Mouse (Mus musculus): ENCODE measurements around the gene Nenf. TPM values are rescaled to one million over a fixed set of nuclear protein-coding genes. Genes with fewer than 3 reads are reported as not detected.

Gene Nenf
- polyA plus RNA-seq, 1 experiment from 2014 or later = 100 TPM

GRCm38 (mm10) chr1:191296445-191296844 is 21.5 kb downstream of the Nenf start:
- no peaks in the 10 kb centered on the region for H3K36me3 ChIP-seq
- H3K4me1 ChIP-seq = no peaks in the 10 kb centered on the region
- H3K9me3 ChIP-seq = no peaks in the 10 kb centered on the region
- no peak overlapping the region for H3K4me3 ChIP-seq
- no peak overlapping the region for H3K9ac ChIP-seq (replicated peaks)
- no peaks in the 10 kb centered on the region for H3K27me3 ChIP-seq
- ATAC-seq (replicated peaks) = no peak
- 72% methylated on average over 5 of the region's 5 CpGs for WGBS
- H3K4me2 ChIP-seq (replicated peaks) = no peak overlapping the region
- H3K27ac ChIP-seq (replicated peaks) = no peak overlapping the region

- WGBS = 47% methylated on average over 3 of the region's 3 CpGs
- no peak for ATAC-seq (replicated peaks)
- no peak overlapping the region for H3K27ac ChIP-seq (replicated peaks)
- no peak overlapping the region for H3K4me2 ChIP-seq (replicated peaks)
- H3K27me3 ChIP-seq = no peaks in the 10 kb centered on the region
- H3K9ac ChIP-seq (replicated peaks) = no peak overlapping the region
- no peak overlapping the region for H3K4me3 ChIP-seq
- no peaks in the 10 kb centered on the region for H3K36me3 ChIP-seq
- no peaks in the 10 kb centered on the region for H3K4me1 ChIP-seq
- H3K9me3 ChIP-seq = no peaks in the 10 kb centered on the region
These were observed 22.2 kb downstream of the Nenf start for GRCm38 (mm10) chr1:191295784-191296183.

DNA sequence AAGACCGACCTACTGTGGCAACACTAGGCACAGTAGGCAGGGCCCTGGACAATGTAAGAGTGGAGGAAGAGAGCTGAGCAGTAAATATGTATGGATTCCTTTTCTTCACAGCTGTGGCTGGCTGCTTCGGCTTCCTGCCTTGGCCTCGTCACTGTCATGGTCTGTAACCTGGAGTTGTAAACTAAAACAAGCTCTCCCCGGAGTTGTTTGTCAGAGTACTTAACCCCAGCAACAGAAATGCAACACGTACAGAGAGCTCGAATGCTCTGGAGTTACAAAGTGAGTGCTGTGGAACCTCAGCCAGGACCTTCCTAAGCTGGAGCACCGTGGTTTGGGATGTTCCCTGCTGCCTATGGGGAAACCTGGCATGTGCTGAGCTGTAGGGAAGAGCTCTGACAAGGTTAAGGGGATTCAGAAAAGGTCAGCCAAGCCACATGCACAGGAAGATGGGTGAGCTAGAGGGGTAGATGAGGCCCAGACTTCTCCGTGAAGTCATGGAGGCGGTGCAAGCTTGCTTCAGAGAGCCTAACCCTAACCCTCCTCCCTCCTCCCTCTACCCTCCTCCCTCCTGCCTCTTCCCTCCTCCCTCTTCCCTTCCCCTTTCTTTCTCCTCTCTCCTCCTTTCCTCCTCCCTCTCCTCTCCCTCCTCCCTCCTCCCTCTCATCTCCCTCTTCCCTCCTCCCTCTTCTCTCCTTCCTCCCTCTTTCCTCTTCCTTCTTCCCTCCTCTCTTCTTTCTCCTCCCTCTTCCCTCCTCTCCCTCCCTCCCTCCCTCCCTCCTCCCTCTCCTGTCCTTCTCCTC is 23.8 kb downstream of the Nenf start:
- WGBS = 81% methylated on average over 9 of the region's 9 CpGs
- Histone ChIP-seq H3K36me3 (no peaks in the 10 kb centered on the region), H3K9me3 (no peaks in the 10 kb centered on the region), H3K27ac (replicated peaks) (no peak overlapping the region), H3K9ac (replicated peaks) (no peak overlapping the region), H3K4me1 (no peaks in the 10 kb centered on the region), H3K27me3 (no peaks in the 10 kb centered on the region), H3K4me2 (replicated peaks) (no peak overlapping the region), H3K4me3 (no peak overlapping the region)
- no peak for ATAC-seq (replicated peaks)

GRCm38 (mm10) chr1:191293051-191293450 is 24.9 kb downstream of the Nenf start:
- Histone ChIP-seq H3K9me3 (no peaks in the 10 kb centered on the region), H3K36me3 (no peaks in the 10 kb centered on the region), H3K27ac (replicated peaks) (no peak overlapping the region), H3K9ac (replicated peaks) (no peak overlapping the region), H3K27me3 (no peaks in the 10 kb centered on the region), H3K4me3 (no peak overlapping the region), H3K4me1 (no peaks in the 10 kb centered on the region), H3K4me2 (replicated peaks) (no peak overlapping the region)
- ATAC-seq (replicated peaks) = no peak
- WGBS = 78% methylated on average over 2 of the region's 2 CpGs

DNA sequence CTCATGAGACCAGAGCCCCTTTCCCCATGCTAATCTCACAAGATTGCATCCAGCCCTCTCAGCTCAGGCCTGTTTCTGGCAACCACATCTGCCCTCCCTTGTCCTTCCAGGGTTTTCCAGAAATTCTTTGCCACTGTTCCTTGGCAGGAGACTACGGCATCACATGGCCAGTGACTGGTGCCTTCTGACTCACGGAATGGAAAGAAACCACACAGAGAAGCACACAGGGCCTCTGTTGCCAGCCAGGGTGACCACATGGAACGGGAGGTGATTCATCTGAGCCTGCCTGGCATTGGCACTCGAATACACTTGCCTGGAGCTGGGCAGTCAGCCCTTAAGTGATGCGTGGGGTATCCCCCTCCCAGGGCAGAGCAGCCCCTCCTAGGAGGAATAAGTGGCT is 25.6 kb downstream of the Nenf start:
- ATAC-seq (replicated peaks) = no peak
- H3K4me3 ChIP-seq = no peak overlapping the region
- no peaks in the 10 kb centered on the region for H3K36me3 ChIP-seq
- no peaks in the 10 kb centered on the region for H3K4me1 ChIP-seq
- no peak overlapping the region for H3K4me2 ChIP-seq (replicated peaks)
- no peaks in the 10 kb centered on the region for H3K27me3 ChIP-seq
- H3K27ac ChIP-seq (replicated peaks) = no peak overlapping the region
- no peak overlapping the region for H3K9ac ChIP-seq (replicated peaks)
- 75% methylated on average over 5 of the region's 5 CpGs for WGBS
- no peaks in the 10 kb centered on the region for H3K9me3 ChIP-seq

DNA sequence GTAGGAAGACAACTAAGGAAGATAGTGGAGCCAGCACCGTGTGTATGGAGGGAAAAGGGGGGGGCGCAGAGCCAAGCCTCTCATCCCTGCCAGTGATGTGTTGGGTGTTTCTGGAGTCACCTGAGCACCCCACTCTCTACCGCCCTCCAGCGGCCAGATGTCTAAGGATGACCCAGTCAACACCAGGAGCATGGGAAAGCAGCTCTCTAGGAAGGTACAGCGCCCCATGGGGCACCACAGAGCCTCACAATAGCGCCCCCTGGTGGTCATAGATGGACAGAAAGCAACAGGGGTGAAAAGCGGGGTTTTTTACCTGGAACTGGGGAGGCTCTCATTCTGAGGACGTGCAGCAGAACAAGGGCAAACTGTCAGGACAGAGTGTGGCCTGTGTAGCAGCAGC is 29.2 kb downstream of the Nenf start:
- no peaks in the 10 kb centered on the region for H3K36me3 ChIP-seq
- no peak overlapping the region for H3K9ac ChIP-seq (replicated peaks)
- WGBS = 35% methylated on average over 8 of the region's 8 CpGs
- no peaks in the 10 kb centered on the region for H3K4me1 ChIP-seq
- H3K4me2 ChIP-seq (replicated peaks) = no peak overlapping the region
- H3K9me3 ChIP-seq = no peaks in the 10 kb centered on the region
- no peak overlapping the region for H3K27ac ChIP-seq (replicated peaks)
- H3K4me3 ChIP-seq = no peak overlapping the region
- no peak for ATAC-seq (replicated peaks)
- H3K27me3 ChIP-seq = no peaks in the 10 kb centered on the region

- H3K4me3 ChIP-seq = no peak overlapping the region
- ATAC-seq (replicated peaks) = no peak
- H3K27ac ChIP-seq (replicated peaks) = no peak overlapping the region
- WGBS = 90% methylated on average over 8 of the region's 8 CpGs
- no peak overlapping the region for H3K4me2 ChIP-seq (replicated peaks)
- H3K36me3 ChIP-seq = no peaks in the 10 kb centered on the region
- no peaks in the 10 kb centered on the region for H3K27me3 ChIP-seq
- H3K9ac ChIP-seq (replicated peaks) = no peak overlapping the region
- no peaks in the 10 kb centered on the region for H3K9me3 ChIP-seq
- H3K4me1 ChIP-seq = no peaks in the 10 kb centered on the region
These were observed 33.5 kb downstream of the Nenf start for GRCm38 (mm10) chr1:191284502-191284901.

GRCm38 (mm10) chr1:191283110-191284040 is 34.6 kb downstream of the Nenf start:
- no peaks in the 10 kb centered on the region for H3K4me1 ChIP-seq
- H3K9ac ChIP-seq (replicated peaks) = no peak overlapping the region
- no peaks in the 10 kb centered on the region for H3K36me3 ChIP-seq
- no peaks in the 10 kb centered on the region for H3K27me3 ChIP-seq
- no peak overlapping the region for H3K4me3 ChIP-seq
- 84% methylated on average over 13 of the region's 13 CpGs for WGBS
- no peaks in the 10 kb centered on the region for H3K9me3 ChIP-seq
- no peak for ATAC-seq (replicated peaks)
- H3K4me2 ChIP-seq (replicated peaks) = no peak overlapping the region
- no peak overlapping the region for H3K27ac ChIP-seq (replicated peaks)

DNA sequence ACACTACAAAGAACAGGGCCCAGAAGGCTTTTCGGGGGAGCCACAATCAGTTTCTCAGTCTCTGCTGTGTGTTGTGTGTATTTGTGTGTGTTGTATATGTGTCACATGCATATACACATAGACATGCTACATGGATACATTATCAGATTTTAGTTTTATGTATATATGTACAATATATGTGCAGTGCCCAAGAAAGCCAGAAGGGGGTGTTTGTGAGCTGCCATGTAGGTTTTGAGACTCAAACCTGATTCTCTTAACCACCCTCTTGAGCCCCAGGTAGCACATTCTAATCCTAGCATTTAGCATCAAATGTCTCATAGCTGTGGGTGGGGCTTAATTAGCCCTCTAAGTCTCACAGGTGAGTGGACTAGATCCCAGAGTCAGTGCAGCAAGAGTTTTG is 35.7 kb downstream of the Nenf start:
- no peaks in the 10 kb centered on the region for H3K36me3 ChIP-seq
- H3K4me2 ChIP-seq (replicated peaks) = no peak overlapping the region
- no peak overlapping the region for H3K27ac ChIP-seq (replicated peaks)
- H3K27me3 ChIP-seq = no peaks in the 10 kb centered on the region
- 89% methylated on average over 1 of the region's 1 CpGs for WGBS
- ATAC-seq (replicated peaks) = no peak
- no peaks in the 10 kb centered on the region for H3K4me1 ChIP-seq
- H3K9me3 ChIP-seq = no peaks in the 10 kb centered on the region
- H3K9ac ChIP-seq (replicated peaks) = no peak overlapping the region
- no peak overlapping the region for H3K4me3 ChIP-seq

GRCm38 (mm10) chr1:191281171-191281570 is 36.8 kb downstream of the Nenf start:
- WGBS = 45% methylated on average over 7 of the region's 7 CpGs
- Histone ChIP-seq H3K27me3 (no peaks in the 10 kb centered on the region), H3K27ac (replicated peaks) (no peak overlapping the region), H3K9me3 (no peaks in the 10 kb centered on the region), H3K36me3 (no peaks in the 10 kb centered on the region), H3K4me2 (replicated peaks) (no peak overlapping the region), H3K4me1 (no peaks in the 10 kb centered on the region), H3K9ac (replicated peaks) (no peak overlapping the region), H3K4me3 (no peak overlapping the region)
- ATAC-seq (replicated peaks) = no peak

DNA sequence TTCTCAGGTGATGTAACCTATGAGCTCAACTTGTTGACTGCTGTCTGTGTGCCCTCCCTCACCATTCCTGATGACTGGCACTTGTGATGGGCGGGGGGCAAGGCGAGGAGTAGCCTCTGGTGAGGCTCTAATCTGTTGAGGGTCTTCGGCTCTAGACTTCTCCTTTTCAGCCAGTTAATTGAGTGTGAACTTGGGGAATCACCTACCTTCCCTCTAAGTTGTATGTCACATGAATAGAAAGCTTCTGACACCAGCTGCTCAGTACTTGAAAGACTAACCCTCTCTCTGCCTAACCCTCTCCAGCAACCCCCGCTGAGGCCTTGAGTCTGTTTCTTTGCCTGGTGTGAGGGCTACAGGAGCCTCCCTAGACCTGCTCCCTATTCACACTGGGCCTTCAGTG is 39.7 kb downstream of the Nenf start:
- WGBS = 88% methylated on average over 4 of the region's 4 CpGs
- Histone ChIP-seq H3K27ac (replicated peaks) (no peak overlapping the region), H3K4me3 (no peak overlapping the region), H3K4me1 (no peaks in the 10 kb centered on the region), H3K36me3 (no peaks in the 10 kb centered on the region), H3K9ac (replicated peaks) (no peak overlapping the region), H3K27me3 (no peaks in the 10 kb centered on the region), H3K9me3 (no peaks in the 10 kb centered on the region), H3K4me2 (replicated peaks) (no peak overlapping the region)
- ATAC-seq (replicated peaks) = no peak

DNA sequence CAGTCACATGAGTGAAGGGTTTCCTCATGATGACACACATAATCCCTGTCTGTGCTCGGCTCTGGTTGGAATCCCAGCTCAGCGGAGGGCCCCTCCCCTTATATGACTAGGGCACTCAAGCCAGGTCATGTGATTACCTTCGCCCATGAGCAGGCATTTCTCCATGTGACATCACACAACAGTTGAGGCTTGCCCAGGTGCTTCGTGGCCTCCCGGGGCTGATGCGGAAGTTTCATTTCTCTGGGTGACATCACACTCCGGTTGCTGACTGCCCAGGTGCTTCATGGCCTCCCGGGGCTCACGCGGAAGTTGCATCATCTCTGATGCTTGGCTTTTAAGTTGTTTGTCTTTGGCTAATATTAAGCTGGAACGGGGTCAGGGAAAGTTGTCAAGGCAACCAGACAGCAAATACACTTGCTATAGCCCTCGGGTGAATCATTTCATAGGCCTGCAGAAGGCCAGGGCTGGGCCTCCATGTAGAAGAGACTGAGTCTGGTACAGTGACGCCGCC is 40.4 kb downstream of the Nenf start:
- no peak for ATAC-seq (replicated peaks)
- no peak overlapping the region for H3K4me2 ChIP-seq (replicated peaks)
- 78% methylated on average over 14 of the region's 14 CpGs for WGBS

More for the DNA sequence above, 40.4 kb downstream of the Nenf start:
- H3K9me3 ChIP-seq = no peaks in the 10 kb centered on the region
- H3K36me3 ChIP-seq = no peaks in the 10 kb centered on the region
- no peaks in the 10 kb centered on the region for H3K27me3 ChIP-seq
- no peaks in the 10 kb centered on the region for H3K4me1 ChIP-seq
- H3K27ac ChIP-seq (replicated peaks) = no peak overlapping the region
- H3K4me3 ChIP-seq = no peak overlapping the region
- H3K9ac ChIP-seq (replicated peaks) = no peak overlapping the region

Data from forebrain, embryonic 15.5 days (tissue).